ENCODE assay signal across 9 mouse cellular contexts in the genomic region with DNA sequence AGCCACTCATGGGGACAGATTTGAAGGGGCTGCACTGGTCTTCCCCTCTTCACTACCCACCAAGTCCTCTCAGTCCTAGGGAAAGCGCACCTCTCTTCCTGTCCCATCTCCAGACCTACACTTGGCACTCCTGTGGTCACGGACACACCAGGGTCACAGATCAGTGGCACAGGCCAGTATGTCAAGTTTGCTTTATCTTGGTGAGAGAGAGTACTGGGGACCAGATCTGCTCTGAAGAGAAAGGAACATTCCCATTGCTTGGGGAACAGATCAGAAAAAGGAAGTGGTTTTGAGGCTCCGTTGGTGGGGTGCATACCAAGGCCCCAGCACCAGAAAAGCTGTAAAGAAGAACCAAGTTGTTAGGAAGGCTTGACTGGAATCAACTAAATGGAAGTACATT. TPM values are rescaled to one million over a fixed set of nuclear protein-coding genes. Genes with fewer than 3 reads are reported as not detected.
A peak's percentile ranks its signal among the peaks of the same experiment; 100 is the strongest.
DNase-seq lines count a peak whose midpoint lies in the region; ATAC-seq lines count a peak whose summit lies in the region.
"Had no signal": no experiment of that assay in that cellular context is flagged by ENCODE, and none has a peak within 500 bp of the region (broad histone marks: within the 10 kb centered on the region; RNA-seq: fewer than 3 reads in every experiment).

No protein-coding gene starts in this region.

- H3K4me3 ChIP-seq in heart, embryonic 10.5 days, result no peak overlapping the region
- H3K4me3 ChIP-seq in hindbrain, embryonic 15.5 days, result peak overlapping the region; percentile 69; the same call in 1 of the 2 replicates
- H3K4me3 ChIP-seq in midbrain, embryonic 15.5 days, result peak overlapping the region; percentile 90; the same call in 1 of the 2 replicates

- peak; percentile 1; the same call in 1 of the 2 replicates for ATAC-seq in hindbrain, embryonic 15.5 days (ENCODE audit: low FRiP score, low read depth)
- no peak; the same call in 1 of the 2 replicates for ATAC-seq in midbrain, embryonic 15.5 days (replicated peaks)

- intact Hi-C loops in heart, postnatal 14 days (cut with DNase I), result no loop called here
- intact Hi-C loops in gastrocnemius, postnatal 14 days (cut with DNase I; ENCODE audit: low total_unique reads), result no loop called here

- WGBS in heart, embryonic 10.5 days, result 67% methylated on average over 3 of the region's 3 CpGs
- 81% methylated on average over 3 of the region's 3 CpGs for WGBS in hindbrain, embryonic 15.5 days
- WGBS in midbrain, embryonic 15.5 days, result 79% methylated on average over 3 of the region's 3 CpGs

- H3K9ac ChIP-seq in hindbrain, embryonic 15.5 days, result no peak overlapping the region
- H3K9ac ChIP-seq in midbrain, embryonic 15.5 days, result no peak overlapping the region

- H3K27me3 ChIP-seq in heart, embryonic 10.5 days (ENCODE audit: insufficient read depth, poor library complexity, severe bottlenecking), result peaks cover 18% of the 10 kb centered on the region
- no peaks in the 10 kb centered on the region for H3K27me3 ChIP-seq in hindbrain, embryonic 15.5 days
- no peaks in the 10 kb centered on the region for H3K27me3 ChIP-seq in midbrain, embryonic 15.5 days (replicated peaks)
- H3K27me3 ChIP-seq: Patski had no signal

- no peaks in the 10 kb centered on the region for H3K36me3 ChIP-seq in heart, embryonic 10.5 days
- no peaks in the 10 kb centered on the region for H3K36me3 ChIP-seq in hindbrain, embryonic 15.5 days
- no peaks in the 10 kb centered on the region for H3K36me3 ChIP-seq in midbrain, embryonic 15.5 days (replicated peaks)

- H3K4me2 ChIP-seq in hindbrain, embryonic 15.5 days, result peak overlapping the region; percentile 94
- peak overlapping the region; percentile 98 for H3K4me2 ChIP-seq in midbrain, embryonic 15.5 days

- no peaks in the 10 kb centered on the region for H3K9me3 ChIP-seq in heart, embryonic 10.5 days
- no peaks in the 10 kb centered on the region for H3K9me3 ChIP-seq in hindbrain, embryonic 15.5 days
- H3K9me3 ChIP-seq in midbrain, embryonic 15.5 days, result no peaks in the 10 kb centered on the region

- H3K27ac ChIP-seq in heart, embryonic 10.5 days, result 0 out of 2 replicates have a peak overlapping the region, but pooled peaks have one; percentile 87
- no peak overlapping the region for H3K27ac ChIP-seq in hindbrain, embryonic 15.5 days (replicated peaks)
- H3K27ac ChIP-seq in midbrain, embryonic 15.5 days, result no peak overlapping the region

- DNase-seq in heart, embryonic 10.5 days (ENCODE audit: low spot score), result no peak
- DNase-seq in heart, postnatal 14 days, result no peak
- DNase-seq in T-cell, adult 2 months (ENCODE audit: low spot score), result peak; percentile 29
- DNase-seq in adrenal gland, postnatal 4 days (ENCODE audit: low spot score in 2 of 2), result no peak
- no peak for DNase-seq in left cerebral cortex, adult 18-20 months (ENCODE audit: low spot score in 2 of 2)
- no peak for DNase-seq in gastrocnemius, postnatal 14 days

- H3K4me1 ChIP-seq in heart, embryonic 10.5 days, result peaks cover 22% of the 10 kb centered on the region
- peaks cover 24% of the 10 kb centered on the region for H3K4me1 ChIP-seq in hindbrain, embryonic 15.5 days (replicated peaks)
- H3K4me1 ChIP-seq in midbrain, embryonic 15.5 days, result peaks cover 24% of the 10 kb centered on the region

RNA-seq across cellular contexts. Expression of a gene that starts 0.7 kb away (rescaled TPM):
- polyA plus RNA-seq in heart, embryonic 10.5 days (2016; fragmentation: Nextera tagmentation; extraction: Ambion mirVana), result 6.5 and 7.0 TPM in 2 replicates
- total RNA-seq in heart, postnatal 14 days (2021), result 10 to 100 TPM; 10.2 to 11.1 TPM
- 46.5 and 49.8 TPM in 2 replicates for polyA plus RNA-seq in hindbrain, embryonic 15.5 days (2015; fragmentation: Nextera tagmentation; extraction: Ambion mirVana)
- 48.9 and 52.3 TPM in 2 replicates for polyA plus RNA-seq in midbrain, embryonic 15.5 days (2015; fragmentation: Nextera tagmentation; extraction: Ambion mirVana)
- 10 to 100 TPM; 20.4 to 20.8 TPM for total RNA-seq in adrenal gland, postnatal 4 days (2021)
- 100 to 1,000 TPM; 124 to 128 TPM for total RNA-seq in left cerebral cortex, adult 18-20 months (2021)
- total RNA-seq in gastrocnemius, postnatal 14 days (2021), result 1 to 10 TPM; 4.8 to 6.2 TPM

RNA-seq across cellular contexts. Expression of a gene that starts 40.0 kb away (rescaled TPM):
- polyA plus RNA-seq in heart, embryonic 10.5 days (2016; fragmentation: Nextera tagmentation; extraction: Ambion mirVana), result 117 and 136 TPM in 2 replicates
- total RNA-seq in heart, postnatal 14 days (2021), result 10 to 100 TPM; 31.2 to 36.3 TPM
- 90.9 and 95.0 TPM in 2 replicates for polyA plus RNA-seq in hindbrain, embryonic 15.5 days (2015; fragmentation: Nextera tagmentation; extraction: Ambion mirVana)
- 83.9 and 92.7 TPM in 2 replicates for polyA plus RNA-seq in midbrain, embryonic 15.5 days (2015; fragmentation: Nextera tagmentation; extraction: Ambion mirVana)
- 100 to 1,000 TPM; 171 to 196 TPM for total RNA-seq in adrenal gland, postnatal 4 days (2021)
- total RNA-seq in left cerebral cortex, adult 18-20 months (2021), result 10 to 100 TPM; 38.5 to 40.4 TPM
- total RNA-seq in gastrocnemius, postnatal 14 days (2021), result 10 to 100 TPM; 18.5 to 21.2 TPM

RNA-seq across cellular contexts. Expression of a gene that starts 51.8 kb away (rescaled TPM):
- polyA plus RNA-seq in heart, embryonic 10.5 days (2016; fragmentation: Nextera tagmentation; extraction: Ambion mirVana), result not detected in 2 replicates
- total RNA-seq in heart, postnatal 14 days (2021), result not detected
- not detected in 2 replicates for polyA plus RNA-seq in hindbrain, embryonic 15.5 days (2015; fragmentation: Nextera tagmentation; extraction: Ambion mirVana)
- polyA plus RNA-seq in midbrain, embryonic 15.5 days (2015; fragmentation: Nextera tagmentation; extraction: Ambion mirVana), result not detected in 2 replicates
- not detected for total RNA-seq in adrenal gland, postnatal 4 days (2021)
- not detected for total RNA-seq in left cerebral cortex, adult 18-20 months (2021)
- total RNA-seq in gastrocnemius, postnatal 14 days (2021), result not detected
- polyA plus RNA-seq: Patski had no signal

RNA-seq across cellular contexts. Expression of a gene that starts 52.6 kb away (rescaled TPM):
- 271 and 283 TPM in 2 replicates for polyA plus RNA-seq in heart, embryonic 10.5 days (2016; fragmentation: Nextera tagmentation; extraction: Ambion mirVana)
- 100 to 1,000 TPM in 1 of 2 experiments, 10 to 100 TPM in 1; 100.0 to 104 TPM for total RNA-seq in heart, postnatal 14 days (2021)
- polyA plus RNA-seq in hindbrain, embryonic 15.5 days (2015; fragmentation: Nextera tagmentation; extraction: Ambion mirVana), result 402 and 403 TPM in 2 replicates
- 419 and 432 TPM in 2 replicates for polyA plus RNA-seq in midbrain, embryonic 15.5 days (2015; fragmentation: Nextera tagmentation; extraction: Ambion mirVana)
- 100 to 1,000 TPM; 282 to 296 TPM for total RNA-seq in adrenal gland, postnatal 4 days (2021)
- 100 to 1,000 TPM; 362 to 368 TPM for total RNA-seq in left cerebral cortex, adult 18-20 months (2021)
- 10 to 100 TPM; 70.5 to 73.9 TPM for total RNA-seq in gastrocnemius, postnatal 14 days (2021)

Comparison
In these comparisons a context has a peak if more than half of its experiments do, and no peak if none do; other contexts are left out.
1. RNA of a gene that starts 0.7 kb away (total RNA-seq): 124 to 128 TPM in left cerebral cortex, adult 18-20 months; 20.4 to 20.8 TPM in adrenal gland, postnatal 4 days, 10.2 to 11.1 TPM in heart, postnatal 14 days and 4.8 to 6.2 TPM in gastrocnemius, postnatal 14 days; every median in the first group is over 4 times any median in the second.
2. RNA of a gene that starts 40.0 kb away (total RNA-seq): 171 to 196 TPM in adrenal gland, postnatal 4 days; 38.5 to 40.4 TPM in left cerebral cortex, adult 18-20 months, 31.2 to 36.3 TPM in heart, postnatal 14 days and 18.5 to 21.2 TPM in gastrocnemius, postnatal 14 days; every median in the first group is over 4 times any median in the second.